Mouse (Mus musculus): ENCODE data around the gene Wdr66. TPM values are rescaled to one million over a fixed set of nuclear protein-coding genes. Genes with fewer than 3 reads are reported as not detected.

Gene Wdr66
- polyA plus RNA-seq, 1 experiment from 2014 or later = 0.64 TPM

GRCm38 (mm10) chr5:123346701-123347270 is 94.9 kb downstream of the Wdr66 start:
- H3K27ac ChIP-seq (ENCODE audit: low read depth, low read length) = peak overlapping the region; percentile 98
- H3K9ac ChIP-seq (ENCODE audit: low read depth, low read length) = peak overlapping the region; percentile 88
- H3K36me3 ChIP-seq (ENCODE audit: control insufficient read depth, insufficient read depth, low read length) = no peaks in the 10 kb centered on the region
- peak overlapping the region; percentile 91 for H3K4me2 ChIP-seq
- 73% methylated on average over 7 of the region's 7 CpGs for WGBS (ENCODE audit: insufficient replicate concordance)
- no peak for ATAC-seq (replicated peaks; ENCODE audit: insufficient number of reproducible peaks, low FRiP score, low TSS enrichment)
- peaks cover 41% of the 10 kb centered on the region for H3K4me1 ChIP-seq (ENCODE audit: control insufficient read depth, insufficient read depth, low read length)
- H3K4me3 ChIP-seq (ENCODE audit: low read depth, low read length) = peak overlapping the region; percentile 93
- H3K9me3 ChIP-seq (replicated peaks; ENCODE audit: control insufficient read depth, low read length) = no peaks in the 10 kb centered on the region
- no peaks in the 10 kb centered on the region for H3K27me3 ChIP-seq (ENCODE audit: control insufficient read depth, insufficient read depth, low read length)

GRCm38 (mm10) chr5:123347985-123348384 is 96.1 kb downstream of the Wdr66 start:
- H3K9ac ChIP-seq (ENCODE audit: low read depth, low read length) = no peak overlapping the region
- H3K4me2 ChIP-seq = no peak overlapping the region
- no peaks in the 10 kb centered on the region for H3K27me3 ChIP-seq (ENCODE audit: control insufficient read depth, insufficient read depth, low read length)
- ATAC-seq (replicated peaks; ENCODE audit: insufficient number of reproducible peaks, low FRiP score, low TSS enrichment) = no peak
- peaks cover 46% of the 10 kb centered on the region for H3K4me1 ChIP-seq (ENCODE audit: control insufficient read depth, insufficient read depth, low read length)
- no peak overlapping the region for H3K4me3 ChIP-seq (ENCODE audit: low read depth, low read length)
- no peaks in the 10 kb centered on the region for H3K36me3 ChIP-seq (ENCODE audit: control insufficient read depth, insufficient read depth, low read length)
- 75% methylated on average over 2 of the region's 2 CpGs for WGBS (ENCODE audit: insufficient replicate concordance)
- H3K27ac ChIP-seq (ENCODE audit: low read depth, low read length) = no peak overlapping the region
- H3K9me3 ChIP-seq (replicated peaks; ENCODE audit: control insufficient read depth, low read length) = no peaks in the 10 kb centered on the region

DNA sequence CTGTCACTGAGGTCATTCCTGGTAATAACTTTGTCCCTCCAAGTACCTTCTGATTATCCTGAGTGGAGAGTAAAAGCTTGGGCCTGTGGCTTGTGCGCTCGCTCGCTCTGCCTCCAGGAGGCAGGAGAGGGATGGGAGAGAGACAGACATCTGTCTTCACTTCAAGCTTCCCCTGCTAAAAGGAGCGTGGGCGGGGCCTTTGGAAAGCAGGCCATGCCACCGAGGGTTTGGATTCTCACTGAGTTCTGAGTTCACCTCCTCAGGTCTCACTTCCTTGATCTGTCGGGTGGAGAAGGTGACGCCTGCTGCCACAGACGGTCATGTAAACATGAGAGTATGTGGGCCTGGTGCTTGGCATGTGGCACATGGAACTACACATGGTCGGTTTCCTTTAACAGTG is 98.5 kb downstream of the Wdr66 start:
- Histone ChIP-seq H3K27ac (ENCODE audit: low read depth, low read length) (no peak overlapping the region), H3K4me1 (ENCODE audit: control insufficient read depth, insufficient read depth, low read length) (peaks cover 46% of the 10 kb centered on the region), H3K36me3 (ENCODE audit: control insufficient read depth, insufficient read depth, low read length) (peaks cover 1% of the 10 kb centered on the region; the same call in 1 of the 2 replicates), H3K4me2 (no peak overlapping the region), H3K9ac (ENCODE audit: low read depth, low read length) (no peak overlapping the region), H3K27me3 (ENCODE audit: control insufficient read depth, insufficient read depth, low read length) (no peaks in the 10 kb centered on the region), H3K9me3 (replicated peaks; ENCODE audit: control insufficient read depth, low read length) (no peaks in the 10 kb centered on the region), H3K4me3 (ENCODE audit: low read depth, low read length) (no peak overlapping the region)
- WGBS (ENCODE audit: insufficient replicate concordance) = 47% methylated on average over 10 of the region's 10 CpGs
- ATAC-seq (replicated peaks; ENCODE audit: insufficient number of reproducible peaks, low FRiP score, low TSS enrichment) = no peak

DNA sequence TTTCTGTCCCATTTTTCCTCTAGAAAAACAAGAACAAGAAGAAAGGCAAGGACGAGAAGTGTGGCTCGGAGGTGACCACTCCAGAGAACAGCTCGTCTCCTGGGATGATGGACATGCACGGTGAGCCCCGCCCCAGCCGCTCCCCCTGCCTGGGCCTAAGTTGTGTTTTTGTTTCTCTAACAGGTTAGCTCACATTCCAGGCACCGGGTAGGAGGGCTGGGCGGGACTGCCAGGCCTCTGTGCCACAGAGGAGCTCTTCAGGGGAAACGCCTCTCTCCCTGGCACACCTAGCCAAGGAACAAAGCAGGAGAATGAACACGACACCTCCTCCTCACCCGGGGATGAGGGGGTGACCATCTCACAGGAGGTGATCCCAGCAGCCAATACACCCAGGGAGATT is 104.0 kb downstream of the Wdr66 start:
- Histone ChIP-seq H3K27me3 (ENCODE audit: control insufficient read depth, insufficient read depth, low read length) (no peaks in the 10 kb centered on the region), H3K4me3 (ENCODE audit: low read depth, low read length) (no peak overlapping the region), H3K9ac (ENCODE audit: low read depth, low read length) (no peak overlapping the region), H3K4me1 (ENCODE audit: control insufficient read depth, insufficient read depth, low read length) (peaks cover 18% of the 10 kb centered on the region), H3K9me3 (replicated peaks; ENCODE audit: control insufficient read depth, low read length) (no peaks in the 10 kb centered on the region), H3K27ac (ENCODE audit: low read depth, low read length) (no peak overlapping the region), H3K4me2 (no peak overlapping the region), H3K36me3 (ENCODE audit: control insufficient read depth, insufficient read depth, low read length) (peaks cover 23% of the 10 kb centered on the region)
- 78% methylated on average over 11 of the region's 11 CpGs for WGBS (ENCODE audit: insufficient replicate concordance)
- no peak for ATAC-seq (replicated peaks; ENCODE audit: insufficient number of reproducible peaks, low FRiP score, low TSS enrichment)

- 92% methylated on average over 4 of the region's 4 CpGs for WGBS (ENCODE audit: insufficient replicate concordance)
Observed at GRCm38 (mm10) chr5:123357253-123357652, 105.4 kb downstream of the Wdr66 start.

DNA sequence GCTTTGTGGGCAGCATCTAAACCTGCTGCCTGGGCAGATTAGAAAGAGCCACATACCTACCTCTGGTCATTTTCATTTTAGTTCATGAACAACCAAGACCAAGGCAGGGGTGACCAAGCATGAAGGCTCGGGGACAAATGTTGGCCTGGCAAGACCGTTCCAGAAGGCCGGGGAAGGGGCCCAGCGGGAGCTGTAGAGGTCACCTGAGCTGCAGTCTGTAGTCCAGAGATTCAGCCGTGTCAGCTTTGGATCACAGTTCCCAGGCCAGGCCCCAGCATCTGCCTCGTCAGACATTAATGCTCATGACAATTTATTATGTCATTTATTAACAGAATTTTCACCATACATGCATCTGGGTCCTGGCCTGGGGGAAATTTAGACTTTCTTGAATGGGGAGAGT is 107.5 kb downstream of the Wdr66 start:
- Histone ChIP-seq H3K4me1 (ENCODE audit: control insufficient read depth, insufficient read depth, low read length) (peaks cover 6% of the 10 kb centered on the region), H3K36me3 (ENCODE audit: control insufficient read depth, insufficient read depth, low read length) (peaks cover 28% of the 10 kb centered on the region), H3K9me3 (replicated peaks; ENCODE audit: control insufficient read depth, low read length) (no peaks in the 10 kb centered on the region), H3K9ac (ENCODE audit: low read depth, low read length) (no peak overlapping the region), H3K27me3 (ENCODE audit: control insufficient read depth, insufficient read depth, low read length) (no peaks in the 10 kb centered on the region), H3K27ac (ENCODE audit: low read depth, low read length) (no peak overlapping the region), H3K4me3 (ENCODE audit: low read depth, low read length) (no peak overlapping the region), H3K4me2 (no peak overlapping the region)
- ATAC-seq (replicated peaks; ENCODE audit: insufficient number of reproducible peaks, low FRiP score, low TSS enrichment) = no peak
- 94% methylated on average over 6 of the region's 6 CpGs for WGBS (ENCODE audit: insufficient replicate concordance)

More at GRCm38 (mm10) chr5:123357253-123357652, 105.4 kb downstream of the Wdr66 start:
- no peak overlapping the region for H3K4me2 ChIP-seq
- peaks cover 8% of the 10 kb centered on the region for H3K4me1 ChIP-seq (ENCODE audit: control insufficient read depth, insufficient read depth, low read length)
- H3K9me3 ChIP-seq (replicated peaks; ENCODE audit: control insufficient read depth, low read length) = no peaks in the 10 kb centered on the region
- H3K4me3 ChIP-seq (ENCODE audit: low read depth, low read length) = no peak overlapping the region
- no peaks in the 10 kb centered on the region for H3K27me3 ChIP-seq (ENCODE audit: control insufficient read depth, insufficient read depth, low read length)
- H3K27ac ChIP-seq (ENCODE audit: low read depth, low read length) = no peak overlapping the region
- peaks cover 28% of the 10 kb centered on the region for H3K36me3 ChIP-seq (ENCODE audit: control insufficient read depth, insufficient read depth, low read length)
- H3K9ac ChIP-seq (ENCODE audit: low read depth, low read length) = no peak overlapping the region
- no peak for ATAC-seq (replicated peaks; ENCODE audit: insufficient number of reproducible peaks, low FRiP score, low TSS enrichment)

- 78% methylated on average over 4 of the region's 4 CpGs for WGBS (ENCODE audit: insufficient replicate concordance)
- H3K9me3 ChIP-seq (replicated peaks; ENCODE audit: control insufficient read depth, low read length) = no peaks in the 10 kb centered on the region
- peaks cover 10% of the 10 kb centered on the region for H3K4me1 ChIP-seq (ENCODE audit: control insufficient read depth, insufficient read depth, low read length)
- H3K4me2 ChIP-seq = no peak overlapping the region
- H3K36me3 ChIP-seq (ENCODE audit: control insufficient read depth, insufficient read depth, low read length) = peaks cover 7% of the 10 kb centered on the region; the same call in 1 of the 2 replicates
- no peak overlapping the region for H3K9ac ChIP-seq (ENCODE audit: low read depth, low read length)
- no peaks in the 10 kb centered on the region for H3K27me3 ChIP-seq (ENCODE audit: control insufficient read depth, insufficient read depth, low read length)
- H3K4me3 ChIP-seq (ENCODE audit: low read depth, low read length) = no peak overlapping the region
- no peak overlapping the region for H3K27ac ChIP-seq (ENCODE audit: low read depth, low read length)
- ATAC-seq (replicated peaks; ENCODE audit: insufficient number of reproducible peaks, low FRiP score, low TSS enrichment) = no peak
Observed at GRCm38 (mm10) chr5:123362911-123363310, 111.0 kb downstream of the Wdr66 start.

DNA sequence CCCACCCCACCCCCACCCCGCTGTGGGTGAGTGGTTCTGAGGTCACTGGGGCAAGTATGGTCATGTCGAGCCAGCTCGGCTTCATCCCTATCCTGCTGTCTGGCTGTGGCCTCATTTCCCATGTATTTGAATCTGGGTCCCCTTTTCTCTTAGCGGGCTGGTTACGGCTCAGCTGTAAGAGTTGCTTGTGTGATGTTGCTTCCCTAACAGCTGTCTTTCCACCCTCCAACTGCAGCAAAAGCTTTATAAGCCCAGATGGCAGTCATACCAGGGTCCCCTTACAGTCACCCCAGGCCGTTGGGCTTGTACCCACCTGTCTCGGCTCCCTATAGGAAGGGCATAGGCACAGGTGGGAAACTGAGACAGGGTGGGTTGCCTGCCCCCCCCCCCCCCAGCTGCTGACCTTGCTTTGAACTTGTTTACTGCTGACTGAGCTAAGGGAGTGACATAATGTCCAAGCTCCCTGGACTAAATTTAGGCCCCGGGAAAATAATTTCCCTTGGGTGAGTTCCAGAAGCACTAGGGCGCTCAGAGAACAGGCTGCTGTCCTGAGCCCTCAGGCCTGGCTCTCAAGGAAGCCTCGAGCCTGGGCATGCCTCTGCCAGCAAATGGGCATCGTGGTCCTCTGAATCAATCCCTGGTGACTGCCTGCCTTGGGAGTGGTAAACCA is 112.5 kb downstream of the Wdr66 start:
- H3K9me3 ChIP-seq (replicated peaks; ENCODE audit: control insufficient read depth, low read length) = no peaks in the 10 kb centered on the region
- no peaks in the 10 kb centered on the region for H3K27me3 ChIP-seq (ENCODE audit: control insufficient read depth, insufficient read depth, low read length)
- no peak overlapping the region for H3K4me2 ChIP-seq
- no peak overlapping the region for H3K9ac ChIP-seq (ENCODE audit: low read depth, low read length)
- H3K36me3 ChIP-seq (ENCODE audit: control insufficient read depth, insufficient read depth, low read length) = peaks cover 6% of the 10 kb centered on the region; the same call in 1 of the 2 replicates
- peak; percentile 49; the same call in 1 of the 2 replicates for ATAC-seq (replicated peaks; ENCODE audit: insufficient number of reproducible peaks, low FRiP score, low TSS enrichment)
- H3K27ac ChIP-seq (ENCODE audit: low read depth, low read length) = peak overlapping the region; percentile 52
- 74% methylated on average over 11 of the region's 11 CpGs for WGBS (ENCODE audit: insufficient replicate concordance)
- H3K4me3 ChIP-seq (ENCODE audit: low read depth, low read length) = no peak overlapping the region
- peaks cover 10% of the 10 kb centered on the region for H3K4me1 ChIP-seq (ENCODE audit: control insufficient read depth, insufficient read depth, low read length)
